Mouse (Mus musculus): ENCODE data around the gene 1700014D04Rik. TPM values are rescaled to one million over a fixed set of nuclear protein-coding genes. Genes with fewer than 3 reads are reported as not detected.
A peak's percentile ranks its signal among the peaks of the same experiment; 100 is the strongest.
"Not testable (repeated sequence)": the region's sequence is repeated elsewhere in the genome, so short reads cannot be mapped to it uniquely, and the experiment has no call there.

1700014D04Rik gene
- 1 to 10 TPM in 1 of 2 experiments, under 1 TPM in 1; 0.88 to 1.0 TPM for total RNA-seq (2021)
- long read RNA-seq, experiment 1 = 0 reads
- long read RNA-seq, experiment 2 = 0 reads

GRCm38 (mm10) chr13:59746711-59747110 lies at the start of gene 1700014D04Rik:
TSS of gene 1700014D04Rik (minus strand) at chr13:59746752.
- DNase-seq (ENCODE audit: low spot score in 2 of 2) = no peak

DNA sequence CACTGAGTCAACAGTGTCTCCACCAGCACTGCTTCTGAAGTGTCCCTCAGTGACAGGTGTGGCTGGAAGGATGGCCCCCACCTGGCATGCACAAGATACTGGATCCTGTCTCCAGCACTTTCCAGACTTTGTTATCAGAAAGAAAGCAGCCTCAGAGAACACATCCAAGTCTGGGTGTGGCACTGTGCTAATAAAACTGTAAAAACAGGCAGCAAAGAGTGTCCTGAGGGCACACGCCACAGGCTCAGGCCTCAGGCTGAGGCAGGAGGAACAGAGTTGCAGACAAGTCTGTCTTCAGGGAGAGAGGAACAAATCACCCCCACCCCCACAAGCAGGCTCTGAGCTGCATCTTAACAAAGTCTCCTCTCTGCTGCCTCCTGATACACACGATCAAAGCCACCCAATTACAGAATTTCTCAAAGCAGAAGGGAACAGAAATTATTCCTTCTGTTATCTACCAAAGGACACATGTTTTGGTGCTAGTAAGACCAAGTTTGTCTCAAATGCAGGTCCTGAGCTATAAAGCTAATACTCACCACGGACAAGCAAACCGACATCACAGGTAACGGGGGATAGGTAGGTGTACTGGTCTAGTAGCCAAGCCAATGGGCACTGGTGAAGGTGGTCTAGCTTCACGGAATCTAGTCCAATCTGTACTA lies 49.4 kb upstream of the 1700014D04Rik start:
- DNase-seq (ENCODE audit: low spot score in 2 of 2) = no peak

- DNase-seq (ENCODE audit: low spot score in 2 of 2) = no peak
These were observed 48.2 kb upstream of the 1700014D04Rik start for GRCm38 (mm10) chr13:59794786-59795185.

GRCm38 (mm10) chr13:59782145-59782544 lies 35.6 kb upstream of the 1700014D04Rik start, which contains the start of gene Gm49354:
TSS of gene Gm49354 (minus strand) at chr13:59782245.
- DNase-seq (ENCODE audit: low spot score in 2 of 2) = no peak

DNA sequence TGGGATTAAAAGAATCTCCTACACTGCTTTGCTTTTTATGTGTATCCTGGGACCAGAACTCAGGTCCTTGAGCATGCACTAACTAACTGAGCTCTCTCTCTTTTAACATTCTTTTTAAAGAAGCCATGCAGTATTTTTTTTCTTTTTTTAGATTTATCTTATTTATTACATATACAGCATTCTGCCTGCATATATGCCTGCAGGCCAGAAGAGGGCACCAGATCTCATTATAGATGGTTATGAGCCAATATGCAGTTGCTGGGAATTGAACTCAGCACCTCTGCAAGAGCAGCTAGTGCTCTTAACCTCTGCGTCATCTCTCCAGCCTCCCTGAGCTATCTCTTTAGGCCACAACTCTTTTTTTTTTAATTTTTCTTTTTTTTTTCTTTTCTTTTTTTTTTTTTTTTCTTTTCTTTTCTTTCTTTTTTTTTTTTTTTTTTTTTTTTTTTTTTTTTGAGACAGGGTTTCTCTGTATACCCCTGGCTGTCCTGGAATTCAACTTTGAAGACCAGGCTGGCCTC lies 33.3 kb upstream of the 1700014D04Rik start:
- not testable (repeated sequence) for DNase-seq (ENCODE audit: low spot score in 2 of 2)

- no peak for DNase-seq (ENCODE audit: low spot score in 2 of 2)
These were observed 32.7 kb upstream of the 1700014D04Rik start for GRCm38 (mm10) chr13:59779213-59779612.

GRCm38 (mm10) chr13:59775168-59775567 lies 28.6 kb upstream of the 1700014D04Rik start:
- DNase-seq (ENCODE audit: low spot score in 2 of 2) = no peak

GRCm38 (mm10) chr13:59771257-59771656 lies 24.7 kb upstream of the 1700014D04Rik start:
- peak; percentile 50 to 69 for DNase-seq (ENCODE audit: low spot score in 2 of 2)

DNA sequence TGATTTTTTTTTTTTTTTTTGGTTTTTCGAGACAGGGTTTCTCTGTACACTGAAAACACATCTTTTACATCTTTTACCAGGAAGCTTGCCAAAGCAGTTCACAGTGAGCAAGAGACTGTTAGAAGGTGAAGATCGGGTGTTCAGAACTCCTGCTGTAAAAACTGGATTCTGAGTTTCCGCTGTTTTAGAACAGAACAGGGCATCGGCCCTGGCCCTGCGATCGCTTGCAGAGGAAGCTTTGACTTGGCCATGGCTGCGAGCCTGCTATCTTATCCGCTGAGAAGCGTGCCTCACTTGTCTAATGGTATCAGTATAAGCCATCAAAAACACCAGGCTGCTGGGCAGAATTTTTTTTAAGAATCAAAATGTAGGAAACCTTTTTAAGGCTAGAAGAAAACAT lies 24.3 kb upstream of the 1700014D04Rik start:
- DNase-seq (ENCODE audit: low spot score in 2 of 2) = peak in 1 of 2 experiments; percentile 33

DNA sequence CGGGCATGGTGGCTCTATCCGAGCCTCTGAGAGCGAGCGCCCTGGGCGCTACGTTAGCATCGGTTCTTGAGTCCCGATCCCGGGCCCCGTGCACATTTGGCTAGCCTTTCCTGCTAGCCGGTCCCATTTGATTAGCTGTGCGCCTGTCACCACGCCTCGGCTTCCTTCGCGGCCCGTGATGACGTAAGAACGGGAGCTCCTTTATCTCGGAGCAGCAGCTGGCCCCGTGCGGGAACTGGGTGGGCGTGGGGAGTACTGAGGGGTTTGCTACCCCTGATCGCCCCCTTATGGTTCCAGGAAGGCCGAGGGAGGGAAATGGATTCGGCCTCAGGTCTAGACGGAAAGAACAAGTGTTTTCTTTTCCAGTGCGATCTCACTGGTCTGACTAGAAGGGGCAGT lies 23.6 kb upstream of the 1700014D04Rik start:
- peak; percentile 88 to 89 for DNase-seq (ENCODE audit: low spot score in 2 of 2)

DNA sequence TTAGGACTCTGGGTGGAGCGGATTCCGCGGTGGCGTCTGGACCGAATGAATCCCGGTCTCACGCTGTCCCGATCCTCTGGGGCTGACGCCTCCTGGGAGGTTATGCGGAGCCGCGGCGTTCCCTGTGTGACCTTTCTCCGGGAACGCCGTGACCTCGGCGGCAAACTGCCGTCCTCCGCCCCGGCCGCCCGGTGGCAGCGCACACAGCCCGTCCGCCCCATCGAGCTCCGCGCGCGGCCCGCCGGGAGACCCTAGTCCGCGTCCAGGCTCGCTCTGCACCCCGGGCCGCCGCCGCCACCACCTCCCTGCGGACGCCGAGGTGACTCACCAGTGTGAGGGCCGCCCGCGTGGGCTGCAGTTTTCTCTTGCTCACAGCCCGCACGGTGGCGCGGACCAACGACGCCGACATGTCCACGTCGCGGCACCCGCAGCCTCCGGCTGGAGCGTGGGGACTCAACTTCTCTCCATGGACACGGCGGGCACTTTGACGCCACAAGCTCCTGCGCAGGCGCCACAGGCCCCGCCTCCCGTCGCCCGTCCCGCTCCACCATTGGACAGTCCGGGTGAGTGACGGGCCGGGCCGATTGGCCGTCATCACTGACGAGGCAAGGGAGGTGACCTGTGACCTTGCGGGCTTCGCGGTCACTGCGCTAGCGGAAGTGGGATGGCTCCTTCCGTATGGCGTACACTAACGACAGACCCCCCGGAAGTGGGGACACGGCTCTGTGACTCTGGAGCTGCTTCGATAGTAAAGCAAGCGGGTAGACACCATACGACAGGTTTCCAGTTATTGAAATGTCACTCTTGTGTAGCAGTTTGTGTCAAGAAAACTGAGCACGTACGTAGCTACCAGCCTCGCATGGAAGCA lies 23.0 kb upstream of the 1700014D04Rik start, which contains the start of gene Isca1:
Gene Isca1 (minus strand): TSS at position 515 of the 868 bp plus-strand sequence.
- DNase-seq (ENCODE audit: low spot score in 2 of 2) = peak; percentile 100

DNA sequence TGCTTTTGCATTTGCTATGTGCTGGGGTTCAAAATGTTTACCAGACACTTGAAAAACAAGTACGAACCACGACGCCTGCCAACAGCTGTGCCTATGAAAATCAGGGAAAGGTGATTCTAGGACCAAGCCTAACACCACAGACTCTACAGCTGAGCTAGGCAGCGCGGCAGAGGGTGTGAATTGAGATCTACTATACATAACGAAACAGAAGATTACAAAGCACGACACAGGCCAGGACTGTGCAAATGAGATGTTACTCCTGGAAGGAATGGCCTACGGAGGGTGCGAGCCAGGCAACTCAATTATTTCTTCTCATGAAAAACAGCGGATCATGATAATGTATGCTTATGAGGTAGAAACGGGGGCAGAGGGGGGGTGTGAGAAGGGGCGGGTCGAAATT lies 22.0 kb upstream of the 1700014D04Rik start:
- DNase-seq (ENCODE audit: low spot score in 2 of 2) = no peak

- no peak for DNase-seq (ENCODE audit: low spot score in 2 of 2)
These were observed 20.4 kb upstream of the 1700014D04Rik start for GRCm38 (mm10) chr13:59766786-59767515.

- no peak for DNase-seq (ENCODE audit: low spot score in 2 of 2)
These were observed 16.2 kb upstream of the 1700014D04Rik start for GRCm38 (mm10) chr13:59762791-59763190.

DNA sequence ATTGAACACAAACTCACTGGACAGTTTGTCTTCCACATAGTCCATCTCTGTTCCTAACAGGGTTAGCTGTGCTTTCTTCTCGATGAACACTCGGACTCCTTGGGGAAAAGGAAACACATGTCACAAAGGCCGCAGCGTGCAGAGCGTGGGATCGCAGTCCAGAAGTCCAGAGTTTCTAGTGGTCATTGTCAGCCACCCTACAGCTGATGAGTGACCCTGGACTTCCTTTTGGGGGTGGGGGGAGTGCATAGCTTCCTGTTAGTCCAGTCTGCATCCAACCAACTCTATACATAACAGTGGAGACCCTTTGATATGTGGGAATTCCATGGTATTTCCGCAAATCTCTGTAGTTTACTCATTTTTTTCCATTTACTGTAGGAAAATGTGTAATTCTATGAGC lies 10.4 kb upstream of the 1700014D04Rik start:
- DNase-seq (ENCODE audit: low spot score in 2 of 2) = no peak

- DNase-seq (ENCODE audit: low spot score in 2 of 2) = no peak
These were observed 3.8 kb upstream of the 1700014D04Rik start for GRCm38 (mm10) chr13:59750310-59750709.

DNA sequence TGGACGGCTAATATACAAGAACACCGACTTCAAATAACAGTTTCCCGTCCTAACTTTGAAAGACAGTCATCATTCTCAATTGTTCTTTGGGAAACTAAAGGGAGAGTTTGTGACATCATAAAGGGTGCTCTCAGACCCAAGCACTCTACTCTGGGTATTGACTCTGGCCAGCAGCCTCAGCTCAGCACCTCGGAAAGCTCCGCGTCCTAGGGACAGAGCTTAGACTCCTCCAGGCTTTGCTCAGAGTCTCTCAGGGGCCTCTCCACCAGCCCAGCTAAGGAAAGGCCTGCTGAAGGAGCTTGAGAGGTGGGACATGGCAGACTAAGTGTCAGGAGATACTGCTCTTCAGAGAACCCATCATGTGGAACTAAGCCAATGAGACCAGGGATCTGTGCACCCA lies 388 bp downstream of the 1700014D04Rik start:
- DNase-seq (ENCODE audit: low spot score in 2 of 2) = no peak

DNA sequence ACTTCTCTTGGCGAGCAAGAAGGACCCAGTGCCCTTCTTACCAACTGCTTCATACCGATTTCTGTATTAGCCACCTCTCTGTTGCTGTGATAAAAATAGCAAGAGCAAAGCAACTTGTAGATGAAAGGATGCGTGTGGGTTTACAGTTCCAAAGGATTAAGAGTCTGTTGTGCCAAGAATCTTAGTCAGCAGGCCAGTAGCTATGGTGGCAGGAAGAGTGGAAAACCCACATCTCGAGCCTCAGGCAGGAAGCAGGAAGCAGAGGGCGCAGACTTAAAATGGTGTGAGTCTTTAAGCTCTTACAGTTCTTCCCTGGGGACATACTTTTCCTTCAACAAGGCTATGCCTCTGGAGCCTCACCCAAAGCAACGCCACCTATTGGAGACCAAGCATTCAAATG lies 1.1 kb downstream of the 1700014D04Rik start:
- DNase-seq (ENCODE audit: low spot score in 2 of 2) = no peak

GRCm38 (mm10) chr13:59741697-59742096 lies 4.9 kb downstream of the 1700014D04Rik start:
- DNase-seq (ENCODE audit: low spot score in 2 of 2) = no peak

- no peak for DNase-seq (ENCODE audit: low spot score in 2 of 2)
These were observed 5.5 kb downstream of the 1700014D04Rik start for GRCm38 (mm10) chr13:59741096-59741495.

GRCm38 (mm10) chr13:59739397-59739796 lies 7.2 kb downstream of the 1700014D04Rik start:
- DNase-seq (ENCODE audit: low spot score in 2 of 2) = no peak

Measured in layer of hippocampus, postnatal 14 days (tissue).